14 mouse cellular contexts compared by ENCODE assay signal in genomic region chr12:84962606-84963005, GRCm38 (mm10). TPM values are rescaled to one million over a fixed set of nuclear protein-coding genes. Genes with fewer than 3 reads are reported as not detected.
A peak's percentile ranks its signal among the peaks of the same experiment; 100 is the strongest.
DNase-seq lines count a peak whose midpoint lies in the region; ATAC-seq lines count a peak whose summit lies in the region.
"Had no signal": no experiment of that assay in that cellular context is flagged by ENCODE, and none has a peak within 500 bp of the region (broad histone marks: within the 10 kb centered on the region; RNA-seq: fewer than 3 reads in every experiment).

No protein-coding gene starts in this region.

- no peaks in the 10 kb centered on the region for H3K9me3 ChIP-seq in heart, embryonic 16.5 days (replicated peaks; ENCODE audit: control insufficient read depth, low read length)
- H3K9me3 ChIP-seq in forebrain, embryonic 16.5 days (ENCODE audit: control insufficient read depth, low read length), result no peaks in the 10 kb centered on the region

- H3K4me1 ChIP-seq in heart, embryonic 16.5 days (ENCODE audit: control insufficient read depth, insufficient read depth, low read length), result peaks cover 10% of the 10 kb centered on the region
- peaks cover 1% of the 10 kb centered on the region for H3K4me1 ChIP-seq in forebrain, embryonic 16.5 days (replicated peaks; ENCODE audit: control insufficient read depth, insufficient read depth, low read length)

- DNase-seq in heart, adult 11 months, result peak; percentile 75
- no peak for DNase-seq in heart, adult 9 months (ENCODE audit: low spot score in 2 of 2)
- peak; percentile 76 for DNase-seq in MEL-GATA-1-ER (ENCODE audit: extremely low read depth, low read depth)
- DNase-seq in gastrocnemius, postnatal 14 days, result no peak
- DNase-seq: forebrain, postnatal 0 days; kidney, postnatal 25 days; layer of hippocampus, postnatal 36 days; thymus, postnatal 4 days had no signal

- 37% methylated on average over 7 of the region's 7 CpGs for WGBS in heart, embryonic 16.5 days
- 82% methylated on average over 7 of the region's 7 CpGs for WGBS in forebrain, embryonic 16.5 days

- peak overlapping the region; percentile 83 for H3K27ac ChIP-seq in heart, embryonic 16.5 days (ENCODE audit: low read length)
- no peak overlapping the region for H3K27ac ChIP-seq in forebrain, embryonic 16.5 days (ENCODE audit: low read length)
- H3K27ac ChIP-seq: macrophage had no signal

- H3K4me2 ChIP-seq in heart, embryonic 16.5 days (ENCODE audit: low read depth, low read length), result peak overlapping the region; percentile 37
- no peak overlapping the region for H3K4me2 ChIP-seq in forebrain, embryonic 16.5 days (ENCODE audit: low read length)

- H3K4me3 ChIP-seq in heart, embryonic 16.5 days (ENCODE audit: low read length), result no peak overlapping the region
- no peak overlapping the region for H3K4me3 ChIP-seq in forebrain, embryonic 16.5 days (replicated peaks; ENCODE audit: low read length)

- peak; percentile 77 for ATAC-seq in heart, embryonic 16.5 days (replicated peaks; ENCODE audit: extremely low read depth, insufficient read depth, low FRiP score)
- peak; percentile 24; the same call in 1 of the 2 replicates for ATAC-seq in megakaryocyte, adult 5-6 weeks (ENCODE audit: poor library complexity, severe bottlenecking)
- no peak for ATAC-seq in monocyte, adult 5-6 weeks (replicated peaks; ENCODE audit: insufficient number of reproducible peaks, low FRiP score, low TSS enrichment, poor library complexity, severe bottlenecking)
- no peak for ATAC-seq in forebrain, embryonic 16.5 days
- ATAC-seq: forebrain, postnatal 0 days; Patski had no signal

- intact Hi-C loops in gastrocnemius, postnatal 14 days (cut with DNase I; ENCODE audit: low total_unique reads), result no loop called here

- no peaks in the 10 kb centered on the region; the same call in 1 of the 2 replicates for H3K36me3 ChIP-seq in heart, embryonic 16.5 days (ENCODE audit: control insufficient read depth, insufficient read depth)
- no peaks in the 10 kb centered on the region for H3K36me3 ChIP-seq in forebrain, embryonic 16.5 days (ENCODE audit: control insufficient read depth, insufficient read depth)

- H3K9ac ChIP-seq in heart, embryonic 16.5 days (ENCODE audit: low read length), result no peak overlapping the region
- H3K9ac ChIP-seq in forebrain, embryonic 16.5 days (replicated peaks; ENCODE audit: low read depth, low read length), result no peak overlapping the region
- H3K9ac ChIP-seq: forebrain, postnatal 0 days had no signal

- H3K27me3 ChIP-seq in heart, embryonic 16.5 days (ENCODE audit: control insufficient read depth, insufficient read depth, low read length), result no peaks in the 10 kb centered on the region
- H3K27me3 ChIP-seq in forebrain, embryonic 16.5 days (replicated peaks; ENCODE audit: control insufficient read depth, insufficient read depth, low read length), result no peaks in the 10 kb centered on the region
- H3K27me3 ChIP-seq: Patski had no signal

RNA-seq across cellular contexts. Expression of gene Fcf1, which starts 8.1 kb away (rescaled TPM):
- 86.0 and 98.0 TPM in 2 replicates for polyA plus RNA-seq in heart, embryonic 16.5 days (2015; fragmentation: Nextera tagmentation; extraction: Ambion mirVana)
- 98.7 and 109 TPM in 2 replicates for total RNA-seq in megakaryocyte, adult 5-6 weeks (2015)
- total RNA-seq in megakaryocyte, adult 5-6 weeks (2017), result 88.8 and 107 TPM in 2 replicates
- total RNA-seq in gastrocnemius, postnatal 14 days (2021), result 10 to 100 TPM; 25.2 to 25.3 TPM
- total RNA-seq in monocyte, adult 5-6 weeks (2017), result 101 to 149 TPM (median 133 TPM) in 3 replicates
- 108 and 118 TPM in 2 replicates for polyA plus RNA-seq in forebrain, embryonic 16.5 days (2015; fragmentation: Nextera tagmentation; extraction: Ambion mirVana)

RNA-seq across cellular contexts. Expression of gene Arel1, which starts 8.1 kb away (rescaled TPM):
- 13.1 and 13.3 TPM in 2 replicates for polyA plus RNA-seq in heart, embryonic 16.5 days (2015; fragmentation: Nextera tagmentation; extraction: Ambion mirVana)
- total RNA-seq in megakaryocyte, adult 5-6 weeks (2015), result 22.0 and 24.6 TPM in 2 replicates
- 34.3 and 34.4 TPM in 2 replicates for total RNA-seq in megakaryocyte, adult 5-6 weeks (2017)
- total RNA-seq in gastrocnemius, postnatal 14 days (2021), result 10 to 100 TPM; 15.7 to 17.4 TPM
- 42.8 to 69.6 TPM (median 53.8 TPM) in 3 replicates for total RNA-seq in monocyte, adult 5-6 weeks (2017)
- 39.3 and 43.5 TPM in 2 replicates for polyA plus RNA-seq in forebrain, embryonic 16.5 days (2015; fragmentation: Nextera tagmentation; extraction: Ambion mirVana)

RNA-seq across cellular contexts. Expression of gene Ylpm1, which starts 33.5 kb away (rescaled TPM):
- 16.3 and 17.7 TPM in 2 replicates for polyA plus RNA-seq in heart, embryonic 16.5 days (2015; fragmentation: Nextera tagmentation; extraction: Ambion mirVana)
- total RNA-seq in megakaryocyte, adult 5-6 weeks (2015), result 40.5 and 44.3 TPM in 2 replicates
- total RNA-seq in megakaryocyte, adult 5-6 weeks (2017), result 31.0 and 35.2 TPM in 2 replicates
- 10 to 100 TPM; 15.4 to 17.5 TPM for total RNA-seq in gastrocnemius, postnatal 14 days (2021)
- 22.6 to 86.9 TPM (median 34.8 TPM) in 3 replicates for total RNA-seq in monocyte, adult 5-6 weeks (2017)
- polyA plus RNA-seq in forebrain, embryonic 16.5 days (2015; fragmentation: Nextera tagmentation; extraction: Ambion mirVana), result 43.6 and 43.8 TPM in 2 replicates

Comparison
In these comparisons a context has a peak if more than half of its experiments do, and no peak if none do; other contexts are left out.
1. DNase-seq: peak in heart, adult 11 months (single experiment) and MEL-GATA-1-ER (single experiment); none in heart, adult 9 months (0 of 2) and gastrocnemius, postnatal 14 days (single experiment).
2. ATAC-seq: peak in heart, embryonic 16.5 days (single experiment) and megakaryocyte, adult 5-6 weeks (single experiment); none in monocyte, adult 5-6 weeks (single experiment) and forebrain, embryonic 16.5 days (single experiment).